Mouse (Mus musculus) limb, embryonic 14.5 days (tissue): ENCODE results near the gene Sult6b2. TPM values are rescaled to one million over a fixed set of nuclear protein-coding genes. Genes with fewer than 3 reads are reported as not detected.

ENCODE experiments used
- ATAC-seq: fragments of 200-750 bp; cut with Nextera tagmentation; 2 replicates; pipeline ENCODE4 v1.8.0; 2017; ENCODE audit warnings: low read depth, moderate number of reproducible peaks, moderate TSS enrichment; ENCODE audit not compliant: low FRiP score
- DNase-seq: peaks from one replicate; pipeline ENCODE4 v3.0.0-alpha.2; 2015; ENCODE audit warnings: low spot score
- H3K27ac ChIP-seq: fragments of 300-500 bp; sonication (generic); replicated peaks from 2 replicates; pipeline ENCODE4 v1.5.1; 2014; ENCODE audit warnings: low read depth, mild to moderate bottlenecking, low read length, moderate library complexity, mixed read lengths
- H3K27me3 ChIP-seq: fragments of 300-500 bp; sonication (generic); 2 replicates; pipeline ENCODE4 v1.6.1; 2014; ENCODE audit warnings: low read length, mixed read lengths; ENCODE audit not compliant: control insufficient read depth, insufficient read depth
- H3K36me3 ChIP-seq: fragments of 300-500 bp; sonication (generic); 2 replicates; pipeline ENCODE4 v1.6.1; 2014; ENCODE audit warnings: mild to moderate bottlenecking, low read length, moderate library complexity, mixed read lengths; ENCODE audit not compliant: control insufficient read depth, insufficient read depth
- H3K4me1 ChIP-seq: fragments of 300-500 bp; sonication (generic); 2 replicates; pipeline ENCODE4 v1.6.1; 2014; ENCODE audit warnings: antibody characterized with exemption, low read length, mixed read lengths; ENCODE audit not compliant: control insufficient read depth, insufficient read depth
- H3K4me2 ChIP-seq: fragments of 300-500 bp; sonication (generic); replicated peaks from 2 replicates; pipeline ENCODE4 v1.6.1; 2014; ENCODE audit warnings: low read depth, mild to moderate bottlenecking, low read length, moderate library complexity; ENCODE audit not compliant: severe bottlenecking
- H3K4me3 ChIP-seq: fragments of 300-500 bp; sonication (generic); replicated peaks from 2 replicates; pipeline ENCODE4 v1.5.1; 2014; ENCODE audit warnings: low read length
- H3K9ac ChIP-seq: fragments of 300-500 bp; sonication (generic); 2 replicates; pipeline ENCODE4 v1.6.1; 2014; ENCODE audit warnings: mild to moderate bottlenecking, low read depth, low read length, moderate library complexity; ENCODE audit not compliant: severe bottlenecking
- H3K9me3 ChIP-seq: fragments of 300-500 bp; sonication (generic); 2 replicates; pipeline ENCODE4 v1.6.1; 2016; ENCODE audit warnings: low read length; ENCODE audit not compliant: control insufficient read depth
- POLR2A ChIP-seq: fragments of 200-500 bp; IDR thresholded peaks from 2 replicates; pipeline ENCODE4 v1.8.0; 2012; ENCODE audit warnings: inconsistent platforms, mild to moderate bottlenecking, moderate library complexity, borderline replicate concordance; ENCODE audit not compliant: insufficient read depth, insufficient read length; ENCODE audit errors: extremely low read depth
- WGBS: fragments of 180-500 bp; shearing (Covaris S2); extraction: QIAGEN DNeasy Blood & Tissue Kit; methylation state at CpG from one replicate; pipeline ENCODE4 v1.1.7; 2014; 5-methylcytosine and 5-hydroxymethylcytosine counted together
- polyA plus RNA-seq, 2 experiments: library from polyadenylated mRNA; depleted of rRNA in 1 of 2; stranded (reverse) in 1 of 2; unstranded in 1 of 2; fragments of >200 nt; fragmentation: Nextera tagmentation in 1 of 2; extraction: Ambion mirVana in 1 of 2; gene quantifications; 2 replicates each; pipeline versions ENCODE4 v1.2.1 to v1.2.3; 2012 to 2014

The Sult6b2 gene
- polyA plus RNA-seq, 2 experiments, result 0.13 TPM; not detected in 1

DNA sequence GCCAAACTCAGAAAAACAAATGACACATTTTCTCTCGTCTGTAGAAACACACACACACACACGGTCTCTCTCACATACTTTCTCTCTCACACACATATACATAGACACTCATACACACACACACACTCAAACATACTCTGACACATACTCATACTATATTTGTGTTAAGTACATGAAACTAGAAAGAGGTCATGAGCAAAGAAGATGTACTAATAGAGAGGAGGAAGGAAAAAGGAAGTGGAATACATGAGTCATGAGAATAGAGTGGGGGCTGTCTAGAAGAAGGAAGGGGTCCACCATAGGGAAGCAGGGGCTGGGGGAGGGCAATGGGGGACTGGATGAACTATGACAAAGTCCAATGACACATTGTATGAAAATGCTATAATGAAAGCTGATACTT, 57.1 kb downstream of the Sult6b2 start:
- Histone ChIP-seq H3K4me1 (no peaks in the 10 kb centered on the region), H3K36me3 (no peaks in the 10 kb centered on the region), H3K4me2 (no peak overlapping the region), H3K9ac (no peak overlapping the region), H3K9me3 (no peaks in the 10 kb centered on the region), H3K27ac (no peak overlapping the region), H3K4me3 (no peak overlapping the region), H3K27me3 (no peaks in the 10 kb centered on the region)
- no peak for TF ChIP-seq POLR2A
- DNase-seq, result no peak
- ATAC-seq, result no peak
- WGBS, result 73% methylated on average over 2 of the region's 2 CpGs

DNA sequence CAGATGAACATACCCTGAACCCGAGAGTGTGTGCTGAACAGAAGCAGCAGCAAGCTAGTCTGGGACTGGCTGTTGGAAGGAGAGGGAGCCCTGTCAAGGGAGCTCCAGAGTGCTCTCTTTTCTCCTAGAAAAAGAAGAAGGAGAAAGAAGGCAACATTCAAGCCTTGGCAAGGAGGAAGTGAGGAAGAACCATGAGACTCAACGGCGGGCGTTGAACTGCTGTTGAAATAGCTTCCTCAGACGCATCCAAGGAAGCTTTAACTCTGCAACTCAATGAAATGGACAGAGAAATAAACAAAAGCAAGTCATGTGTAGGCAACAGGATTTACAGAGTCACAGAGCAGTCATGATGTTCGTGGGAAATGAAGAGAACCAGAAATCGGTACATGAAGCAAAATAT, 57.5 kb downstream of the Sult6b2 start:
- TF ChIP-seq POLR2A, result no peak
- 75% methylated on average over 7 of the region's 7 CpGs for WGBS
- H3K9me3 ChIP-seq, result no peaks in the 10 kb centered on the region
- ATAC-seq, result no peak
- H3K36me3 ChIP-seq, result no peaks in the 10 kb centered on the region
- no peak overlapping the region for H3K9ac ChIP-seq
- no peaks in the 10 kb centered on the region for H3K27me3 ChIP-seq
- H3K4me3 ChIP-seq, result no peak overlapping the region
- DNase-seq, result no peak
- H3K27ac ChIP-seq, result no peak overlapping the region
- H3K4me2 ChIP-seq, result no peak overlapping the region
- H3K4me1 ChIP-seq, result no peaks in the 10 kb centered on the region

DNA sequence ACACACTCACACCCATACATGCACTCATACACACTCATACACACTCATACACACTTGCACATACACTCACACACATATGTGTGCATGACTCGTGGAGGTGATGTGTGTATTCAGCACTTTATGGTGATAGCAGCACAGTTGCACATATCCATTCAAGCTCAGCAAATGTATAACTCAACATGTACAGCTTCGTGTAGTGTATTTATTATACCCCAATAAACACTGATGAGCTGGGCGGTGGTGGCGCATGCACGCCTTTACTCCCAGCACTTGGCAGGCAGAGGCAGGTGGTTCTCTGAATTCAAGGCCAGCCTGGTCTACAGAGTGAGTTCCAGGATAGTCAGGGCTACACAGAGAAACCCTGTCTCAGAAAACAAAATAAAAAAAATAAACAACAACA, 58.8 kb downstream of the Sult6b2 start:
- DNase-seq (no peak), ATAC-seq (no peak)
- Histone ChIP-seq H3K4me3 (no peak overlapping the region), H3K9ac (no peak overlapping the region), H3K4me1 (no peaks in the 10 kb centered on the region), H3K36me3 (no peaks in the 10 kb centered on the region), H3K27ac (no peak overlapping the region), H3K9me3 (no peaks in the 10 kb centered on the region), H3K27me3 (no peaks in the 10 kb centered on the region), H3K4me2 (no peak overlapping the region)
- WGBS, result 85% methylated on average over 5 of the region's 5 CpGs
- no peak for TF ChIP-seq POLR2A

DNA sequence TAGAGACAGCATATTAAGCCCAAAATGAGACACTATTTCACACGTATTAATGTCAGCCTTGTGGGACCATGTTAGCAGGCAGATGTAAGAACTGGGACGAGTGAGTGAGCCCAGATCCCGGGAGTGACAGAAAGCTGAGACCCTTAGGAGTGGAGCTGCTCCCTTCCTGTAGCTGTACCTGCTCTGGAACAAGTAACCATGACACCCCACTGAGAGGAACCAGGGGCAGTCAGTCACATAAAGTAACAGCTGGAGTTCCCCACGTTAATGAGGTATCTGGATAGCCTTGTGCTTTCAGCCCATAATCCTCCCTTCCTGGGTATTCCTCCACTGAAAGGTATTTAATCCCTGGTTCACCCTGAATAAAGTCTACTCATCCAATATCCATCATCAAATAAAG, 61.1 kb downstream of the Sult6b2 start:
- H3K27me3 ChIP-seq, result no peaks in the 10 kb centered on the region
- H3K4me2 ChIP-seq, result no peak overlapping the region
- no peak for ATAC-seq
- no peak for DNase-seq
- 48% methylated on average over 4 of the region's 4 CpGs for WGBS
- no peak overlapping the region for H3K27ac ChIP-seq
- H3K4me1 ChIP-seq, result no peaks in the 10 kb centered on the region
- H3K9ac ChIP-seq, result no peak overlapping the region
- no peak for TF ChIP-seq POLR2A
- H3K4me3 ChIP-seq, result no peak overlapping the region
- no peaks in the 10 kb centered on the region for H3K36me3 ChIP-seq
- H3K9me3 ChIP-seq, result no peaks in the 10 kb centered on the region

DNA sequence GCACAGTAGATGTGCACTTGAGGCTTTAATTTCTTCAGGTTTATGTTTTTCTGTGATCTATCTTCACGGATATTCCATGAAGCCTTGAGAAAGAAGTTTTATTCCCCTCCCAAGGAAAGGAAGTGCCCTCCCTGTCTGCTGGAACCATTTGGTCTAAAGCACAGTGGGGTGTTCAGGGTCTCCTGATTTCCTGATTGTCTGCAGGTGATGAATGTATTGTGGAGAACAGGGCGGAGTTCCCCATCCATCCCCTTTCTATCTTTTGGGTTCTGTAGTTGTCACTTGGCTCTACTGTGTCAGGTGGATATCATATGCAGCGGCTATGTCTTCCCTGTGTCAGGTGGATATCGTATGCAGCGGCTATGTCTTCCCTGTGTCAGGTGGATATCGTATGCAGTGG, 62.5 kb downstream of the Sult6b2 start:
- Histone ChIP-seq H3K4me3 (no peak overlapping the region), H3K4me2 (no peak overlapping the region), H3K36me3 (no peaks in the 10 kb centered on the region), H3K4me1 (no peaks in the 10 kb centered on the region), H3K9me3 (no peaks in the 10 kb centered on the region), H3K27ac (no peak overlapping the region), H3K27me3 (no peaks in the 10 kb centered on the region), H3K9ac (no peak overlapping the region)
- no peak for DNase-seq
- WGBS, result 83% methylated on average over 6 of the region's 6 CpGs
- no peak for ATAC-seq
- TF ChIP-seq POLR2A, result no peak

DNA sequence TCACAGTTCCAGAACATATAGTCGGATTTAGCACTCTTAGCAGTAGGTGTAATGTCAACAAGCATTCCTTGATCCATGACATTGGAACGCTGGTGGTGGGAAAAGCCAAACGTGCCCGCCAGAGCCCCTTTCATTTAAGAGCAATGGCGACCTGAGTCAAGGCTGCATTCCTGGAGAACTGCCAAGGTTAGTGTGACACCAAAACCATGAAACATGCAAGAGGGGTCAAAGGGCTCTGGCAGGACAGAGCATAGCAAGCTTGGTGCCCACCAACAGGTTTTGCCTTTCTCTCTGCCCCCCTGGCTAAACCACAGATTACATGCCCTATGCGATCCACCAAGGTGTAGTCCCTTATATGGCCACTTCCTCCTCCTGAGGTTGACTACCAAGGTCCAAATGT, 65.7 kb downstream of the Sult6b2 start:
- Histone ChIP-seq H3K9ac (no peak overlapping the region), H3K4me3 (no peak overlapping the region), H3K27ac (no peak overlapping the region), H3K27me3 (no peaks in the 10 kb centered on the region), H3K4me2 (no peak overlapping the region), H3K9me3 (no peaks in the 10 kb centered on the region), H3K36me3 (no peaks in the 10 kb centered on the region), H3K4me1 (no peaks in the 10 kb centered on the region)
- no peak for DNase-seq
- 78% methylated on average over 6 of the region's 6 CpGs for WGBS
- TF ChIP-seq POLR2A, result no peak
- no peak for ATAC-seq
